Mouse (Mus musculus): ENCODE results near the gene Med28. TPM values are rescaled to one million over a fixed set of nuclear protein-coding genes. Genes with fewer than 3 reads are reported as not detected.

The Med28 gene
- 23.7 TPM for polyA plus RNA-seq (2014; fragmentation: Illumina TruSeq; extraction: RNeasy Lipid Tissue Mini Kit (QIAGEN cat#74804); ENCODE audit: low read depth, low replicate concordance)

GRCm38 (mm10) chr5:45519960-45520808 lies at the start of gene Med28:
TSS of gene Med28 (plus strand) at chr5:45520229.

DNA sequence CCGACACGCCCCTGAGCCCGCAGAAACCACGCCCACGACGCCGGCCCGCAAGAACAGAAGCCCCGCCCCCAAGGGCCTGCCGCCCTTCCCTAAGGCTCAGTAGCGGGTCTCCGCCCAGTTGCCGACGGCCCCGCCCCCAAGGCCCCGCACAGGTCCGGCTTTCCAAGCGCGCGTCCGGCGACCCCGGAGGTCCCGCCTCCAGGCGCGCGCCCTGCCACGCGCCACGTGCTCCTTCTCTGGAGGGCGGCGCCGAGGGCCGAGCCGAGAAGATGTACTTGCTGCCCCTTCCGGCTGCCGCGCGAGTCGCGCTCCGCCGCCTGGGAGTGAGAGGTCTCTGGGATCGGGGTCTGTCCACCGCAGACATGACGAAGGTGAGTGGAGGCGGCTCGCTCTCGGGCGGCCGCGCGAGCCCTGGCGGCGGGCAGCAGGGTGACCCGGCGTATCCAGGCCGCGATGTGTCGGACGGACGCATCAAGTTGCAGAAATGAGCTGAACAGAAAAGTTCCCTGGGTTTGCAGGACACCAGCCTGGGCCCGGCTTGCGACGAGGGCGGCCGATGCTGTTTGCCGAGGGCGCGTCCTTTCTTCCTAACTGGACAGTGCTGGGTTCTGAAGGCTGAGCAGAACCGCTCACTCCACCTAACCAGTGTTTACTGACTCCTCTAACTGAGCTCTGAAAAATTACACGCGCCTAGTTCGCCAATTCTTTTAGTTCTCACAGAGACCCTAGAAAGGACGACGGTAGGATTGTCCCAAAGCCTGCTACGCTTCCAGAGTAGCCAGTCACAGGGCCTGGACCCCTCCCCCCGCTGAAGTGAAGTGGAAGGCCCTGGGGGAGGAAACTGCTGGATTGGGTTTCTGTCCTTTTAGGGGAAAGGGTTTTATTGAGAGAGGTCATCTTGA lies 26.6 kb upstream of the Med28 start, which contains the start of gene Lap3:
Gene Lap3 (plus strand): TSS at position 184 of the 902 bp plus-strand sequence.

Other genes with a start within 250 kb of the Med28 start
- gene Qdpr, start 70.0 kb upstream of the Med28 start, polyA plus RNA-seq (2014; fragmentation: Illumina TruSeq; extraction: RNeasy Lipid Tissue Mini Kit (QIAGEN cat#74804); ENCODE audit: low read depth, low replicate concordance), result 577 TPM
- not detected for gene Clrn2, start 66.5 kb upstream of the Med28 start, polyA plus RNA-seq (2014; fragmentation: Illumina TruSeq; extraction: RNeasy Lipid Tissue Mini Kit (QIAGEN cat#74804); ENCODE audit: low read depth, low replicate concordance)
- gene Lap3, start 26.9 kb upstream of the Med28 start, polyA plus RNA-seq (2014; fragmentation: Illumina TruSeq; extraction: RNeasy Lipid Tissue Mini Kit (QIAGEN cat#74804); ENCODE audit: low read depth, low replicate concordance), result 287 TPM
- gene Fam184b, start 119.4 kb downstream of the Med28 start, polyA plus RNA-seq (2014; fragmentation: Illumina TruSeq; extraction: RNeasy Lipid Tissue Mini Kit (QIAGEN cat#74804); ENCODE audit: low read depth, low replicate concordance), result 0.24 TPM
- gene Ncapg, start 149.7 kb downstream of the Med28 start, polyA plus RNA-seq (2014; fragmentation: Illumina TruSeq; extraction: RNeasy Lipid Tissue Mini Kit (QIAGEN cat#74804); ENCODE audit: low read depth, low replicate concordance), result 0.19 TPM

All from liver, adult 10 weeks (tissue).